Mouse (Mus musculus) neural tube, embryonic 11.5 days (tissue): ENCODE results near the gene Fhl3. TPM values are rescaled to one million over a fixed set of nuclear protein-coding genes. Genes with fewer than 3 reads are reported as not detected.
"Not testable (repeated sequence)": the region's sequence is repeated elsewhere in the genome, so short reads cannot be mapped to it uniquely, and the experiment has no call there.

Experiments used
- ATAC-seq: fragments of 200-750 bp; cut with Nextera tagmentation; 2 replicates; pipeline ENCODE4 v1.8.0; 2017; ENCODE audit warnings: moderate number of reproducible peaks, mild to moderate bottlenecking, moderate TSS enrichment, moderate library complexity; ENCODE audit not compliant: insufficient read depth, low FRiP score, low TSS enrichment
- DNase-seq: peaks from one replicate; pipeline ENCODE4 v3.0.0-alpha.2; 2015; ENCODE audit warnings: low spot score
- H3K27ac ChIP-seq: fragments of 300-500 bp; sonication (generic); 2 replicates; pipeline ENCODE4 v1.5.1; 2014; ENCODE audit warnings: low read depth, mild to moderate bottlenecking, low read length
- H3K27me3 ChIP-seq: fragments of 300-500 bp; sonication (generic); 2 replicates; pipeline ENCODE4 v1.6.1; 2014; ENCODE audit warnings: mild to moderate bottlenecking, low read length, mixed read lengths; ENCODE audit not compliant: control insufficient read depth, insufficient read depth
- H3K36me3 ChIP-seq: fragments of 300-500 bp; sonication (generic); 2 replicates; pipeline ENCODE4 v1.6.1; 2014; ENCODE audit warnings: mild to moderate bottlenecking, low read length, moderate library complexity, mixed read lengths; ENCODE audit not compliant: control insufficient read depth, insufficient read depth
- H3K4me1 ChIP-seq: fragments of 300-500 bp; sonication (generic); 2 replicates; pipeline ENCODE4 v1.6.1; 2014; ENCODE audit warnings: low read length, mixed read lengths; ENCODE audit not compliant: control insufficient read depth, insufficient read depth
- H3K4me2 ChIP-seq: fragments of 300-500 bp; sonication (generic); 2 replicates; pipeline ENCODE4 v1.6.1; 2014; ENCODE audit warnings: low read depth, mild to moderate bottlenecking, moderate library complexity
- H3K4me3 ChIP-seq: fragments of 300-500 bp; sonication (generic); 2 replicates; pipeline ENCODE4 v1.5.1; 2014; ENCODE audit warnings: low read depth, low read length
- H3K9ac ChIP-seq: fragments of 300-500 bp; sonication (generic); 2 replicates; pipeline ENCODE4 v1.6.1; 2014; ENCODE audit warnings: mild to moderate bottlenecking, low read length
- H3K9me3 ChIP-seq: fragments of 300-500 bp; sonication (generic); 2 replicates; pipeline ENCODE4 v1.6.1; 2016; ENCODE audit warnings: low read length; ENCODE audit not compliant: control insufficient read depth
- WGBS: fragments of 180-500 bp; shearing (Covaris S2); extraction: QIAGEN DNeasy Blood & Tissue Kit; methylation state at CpG from one replicate; pipeline ENCODE4 v1.1.7; 2014; 5-methylcytosine and 5-hydroxymethylcytosine counted together
- polyA plus RNA-seq: library from polyadenylated mRNA; unstranded; fragments of >200 nt; fragmentation: Nextera tagmentation; extraction: Ambion mirVana; gene quantifications from 2 replicates; pipeline ENCODE4 v1.2.1, GENCODE M21; 2014

Fhl3 gene
- polyA plus RNA-seq, 1 experiment from 2014 or later: 6.2 TPM

- Histone ChIP-seq H3K36me3 (no peaks in the 10 kb centered on the region), H3K27me3 (peaks cover 3% of the 10 kb centered on the region; the same call in 1 of the 2 replicates), H3K27ac (no peak overlapping the region), H3K9ac (no peak overlapping the region), H3K9me3 (no peaks in the 10 kb centered on the region), H3K4me3 (peak overlapping the region; percentile 72), H3K4me1 (peaks cover 16% of the 10 kb centered on the region), H3K4me2 (peak overlapping the region; percentile 98)
- 34% methylated on average over 2 of the region's 5 CpGs for whole genome bisulfite sequencing
- ATAC-seq (no peak), DNase-seq (no peak)
These were observed 1.4 kb downstream of the Fhl3 start for GRCm38 (mm10) chr4:124701916-124702315.

GRCm38 (mm10) chr4:124703406-124703805, 2.9 kb downstream of the Fhl3 start:
- H3K9me3 ChIP-seq: no peaks in the 10 kb centered on the region
- H3K27me3 ChIP-seq: peaks cover 3% of the 10 kb centered on the region; the same call in 1 of the 2 replicates
- 42% methylated on average over 2 of the region's 2 CpGs for WGBS
- H3K9ac ChIP-seq: no peak overlapping the region
- ATAC-seq (no peak), DNase-seq (no peak)
- 0 out of 2 replicates have a peak overlapping the region, but pooled peaks have one; percentile 20 for H3K27ac ChIP-seq
- H3K4me1 ChIP-seq: peaks cover 16% of the 10 kb centered on the region
- no peaks in the 10 kb centered on the region for H3K36me3 ChIP-seq
- H3K4me3 ChIP-seq: 0 out of 2 replicates have a peak overlapping the region, but pooled peaks have one; percentile 4
- peak overlapping the region; percentile 16; the same call in 1 of the 2 replicates for H3K4me2 ChIP-seq

- 9% methylated on average over 6 of the region's 6 CpGs for WGBS
- Histone ChIP-seq H3K4me1 (peaks cover 21% of the 10 kb centered on the region), H3K9me3 (no peaks in the 10 kb centered on the region), H3K36me3 (no peaks in the 10 kb centered on the region), H3K27ac (peak overlapping the region; percentile 76), H3K9ac (peak overlapping the region; percentile 32; the same call in 1 of the 2 replicates), H3K4me2 (peak overlapping the region; percentile 27), H3K27me3 (peaks cover 7% of the 10 kb centered on the region; the same call in 1 of the 2 replicates), H3K4me3 (no peak overlapping the region)
- DNase-seq (peak; percentile 48), ATAC-seq (no peak)
These were observed 3.6 kb downstream of the Fhl3 start for GRCm38 (mm10) chr4:124703881-124704796.

- H3K4me3 ChIP-seq: no peak overlapping the region
- H3K9me3 ChIP-seq: no peaks in the 10 kb centered on the region
- H3K4me2 ChIP-seq: 0 out of 2 replicates have a peak overlapping the region, but pooled peaks have one; percentile 5
- peak overlapping the region; percentile 32; the same call in 1 of the 2 replicates for H3K9ac ChIP-seq
- H3K27ac ChIP-seq: peak overlapping the region; percentile 76
- H3K27me3 ChIP-seq: peaks cover 10% of the 10 kb centered on the region; the same call in 1 of the 2 replicates
- H3K36me3 ChIP-seq: no peaks in the 10 kb centered on the region
- ATAC-seq: no peak
- DNase-seq: peak; percentile 38
- peaks cover 27% of the 10 kb centered on the region for H3K4me1 ChIP-seq
- WGBS: 16% methylated on average over 11 of the region's 11 CpGs
These were observed 4.4 kb downstream of the Fhl3 start for GRCm38 (mm10) chr4:124704797-124705474.

- 88% methylated on average over 23 of the region's 23 CpGs for WGBS
- peaks cover 30% of the 10 kb centered on the region for H3K4me1 ChIP-seq
- H3K36me3 ChIP-seq: no peaks in the 10 kb centered on the region
- no peak overlapping the region for H3K27ac ChIP-seq
- DNase-seq (no peak), ATAC-seq (no peak)
- H3K9me3 ChIP-seq: no peaks in the 10 kb centered on the region
- no peak overlapping the region for H3K9ac ChIP-seq
- no peak overlapping the region for H3K4me2 ChIP-seq
- peaks cover 10% of the 10 kb centered on the region; the same call in 1 of the 2 replicates for H3K27me3 ChIP-seq
- no peak overlapping the region for H3K4me3 ChIP-seq
These were observed 5.3 kb downstream of the Fhl3 start for GRCm38 (mm10) chr4:124705661-124706269.

GRCm38 (mm10) chr4:124707381-124708199, 7.1 kb downstream of the Fhl3 start:
- DNase-seq, ATAC-seq, H3K4me3 ChIP-seq, H3K9me3 ChIP-seq, H3K9ac ChIP-seq, H3K4me2 ChIP-seq, H3K36me3 ChIP-seq, H3K27ac ChIP-seq, H3K27me3 ChIP-seq: not testable (repeated sequence)
- peaks cover 26% of the 10 kb centered on the region for H3K4me1 ChIP-seq
- 87% methylated on average over 25 of the region's 25 CpGs for WGBS

GRCm38 (mm10) chr4:124708200-124708517, 7.7 kb downstream of the Fhl3 start:
- H3K27me3 ChIP-seq, DNase-seq, H3K9me3 ChIP-seq, H3K9ac ChIP-seq, H3K4me3 ChIP-seq, H3K27ac ChIP-seq, H3K36me3 ChIP-seq, H3K4me2 ChIP-seq, ATAC-seq: not testable (repeated sequence)
- 11% methylated on average over 1 of the region's 1 CpGs for WGBS
- H3K4me1 ChIP-seq: peaks cover 26% of the 10 kb centered on the region
